Mouse (Mus musculus) liver, embryonic 15.5 days (tissue): ENCODE measurements around the gene Ppfia1. TPM values are rescaled to one million over a fixed set of nuclear protein-coding genes. Genes with fewer than 3 reads are reported as not detected.

Experiments used
- ATAC-seq: fragments of 200-750 bp; cut with Nextera tagmentation; 2 replicates; pipeline ENCODE4 v1.8.0; 2017; ENCODE audit warnings: moderate number of reproducible peaks, mild to moderate bottlenecking, moderate library complexity; ENCODE audit not compliant: insufficient read depth
- H3K27ac ChIP-seq: fragments of 300-500 bp; sonication (generic); replicated peaks from 2 replicates; pipeline ENCODE4 v1.5.1; 2015; ENCODE audit warnings: mild to moderate bottlenecking, inconsistent platforms
- H3K27me3 ChIP-seq: fragments of 300-500 bp; sonication (generic); 2 replicates; pipeline ENCODE4 v1.6.1; 2015; ENCODE audit warnings: mild to moderate bottlenecking, inconsistent platforms
- H3K36me3 ChIP-seq: fragments of 300-500 bp; sonication (generic); replicated peaks from 2 replicates; pipeline ENCODE4 v1.6.1; 2015; ENCODE audit warnings: moderate library complexity, mild to moderate bottlenecking, inconsistent platforms
- H3K4me1 ChIP-seq: fragments of 300-500 bp; sonication (generic); replicated peaks from 2 replicates; pipeline ENCODE4 v1.6.1; 2015; ENCODE audit warnings: inconsistent platforms
- H3K4me2 ChIP-seq: fragments of 300-500 bp; sonication (generic); 2 replicates; pipeline ENCODE4 v1.6.1; 2015; ENCODE audit warnings: moderate library complexity, mild to moderate bottlenecking, inconsistent platforms
- H3K4me3 ChIP-seq: fragments of 300-500 bp; sonication (generic); replicated peaks from 2 replicates; pipeline ENCODE4 v1.5.1; 2015; ENCODE audit warnings: mild to moderate bottlenecking, inconsistent platforms
- H3K9ac ChIP-seq: fragments of 300-500 bp; sonication (generic); 2 replicates; pipeline ENCODE4 v1.6.1; 2015; ENCODE audit warnings: moderate library complexity, mild to moderate bottlenecking, inconsistent platforms
- H3K9me3 ChIP-seq: fragments of 300-500 bp; sonication (generic); replicated peaks from 2 replicates; pipeline ENCODE4 v1.6.1; 2016; ENCODE audit warnings: inconsistent platforms
- WGBS: fragments of 180-500 bp; shearing (Covaris S2); methylation state at CpG from one replicate; pipeline ENCODE4 v1.1.7; 2015; ENCODE audit warnings: mixed read lengths; ENCODE audit not compliant: insufficient replicate concordance; 5-methylcytosine and 5-hydroxymethylcytosine counted together
- polyA plus RNA-seq: library from polyadenylated mRNA; unstranded; fragments of >200 nt; fragmentation: Nextera tagmentation; extraction: Ambion mirVana; gene quantifications from 2 replicates; pipeline ENCODE4 v1.2.1, GENCODE M21; 2015

The Ppfia1 gene
- polyA plus RNA-seq, 1 experiment from 2014 or later = 12.3 TPM

DNA sequence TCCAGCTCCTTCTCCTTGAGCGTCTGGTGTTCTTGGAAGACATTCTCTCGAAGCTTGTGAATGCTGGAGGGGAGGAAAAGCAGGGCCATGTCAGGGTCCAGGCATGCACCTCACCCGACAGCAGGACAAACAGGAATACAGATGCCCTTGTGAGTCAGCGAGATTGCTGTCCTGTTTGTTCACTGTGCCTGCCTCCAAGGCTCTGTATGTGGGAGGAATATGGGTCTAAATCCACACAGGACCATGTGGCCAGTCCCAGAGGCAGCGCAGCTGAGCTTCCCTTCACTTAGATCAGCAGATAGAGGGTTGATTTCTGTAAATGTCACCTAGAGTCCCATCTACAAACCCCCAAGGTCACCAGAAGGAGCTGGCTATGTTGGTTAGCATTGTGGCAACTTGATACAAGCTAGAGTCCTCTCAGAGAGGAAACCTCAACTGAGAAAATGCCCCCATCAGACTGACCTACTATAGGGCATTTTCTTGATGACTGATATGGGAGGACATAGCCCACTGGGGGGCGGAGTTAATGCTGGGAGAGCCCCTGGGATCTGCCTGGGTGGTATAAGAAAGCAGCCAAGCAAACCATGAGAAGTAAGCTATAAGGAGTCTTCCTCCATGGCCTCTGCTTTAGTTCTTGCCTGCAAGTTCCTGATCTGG lies 92.2 kb downstream of the Ppfia1 start:
- peaks cover 82% of the 10 kb centered on the region for H3K36me3 ChIP-seq
- WGBS = 68% methylated on average over 6 of the region's 6 CpGs

DNA sequence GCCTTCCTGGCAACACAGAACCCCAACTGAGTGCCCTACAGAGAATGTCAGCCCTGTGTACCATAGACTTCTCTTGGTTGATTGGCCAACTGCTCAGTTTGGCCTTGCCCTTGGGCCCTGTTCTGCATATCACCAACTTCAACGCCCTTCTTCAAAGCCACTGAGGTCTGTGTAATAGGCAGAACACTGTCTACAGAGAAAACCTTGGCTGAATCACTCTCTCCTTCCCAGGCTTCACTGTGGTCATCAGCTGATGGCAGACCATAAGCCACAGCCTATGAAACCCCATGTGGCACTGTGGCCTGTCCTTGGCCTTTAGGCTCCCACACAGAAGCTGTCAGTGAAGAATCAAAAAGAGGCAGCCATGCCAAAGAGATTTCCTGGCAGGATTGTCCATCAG lies 94.6 kb downstream of the Ppfia1 start:
- H3K9ac ChIP-seq = no peak overlapping the region
- H3K27ac ChIP-seq = no peak overlapping the region
- no peak overlapping the region for H3K4me3 ChIP-seq
- no peak overlapping the region for H3K4me2 ChIP-seq
- H3K27me3 ChIP-seq = no peaks in the 10 kb centered on the region
- no peaks in the 10 kb centered on the region for H3K9me3 ChIP-seq
- no peaks in the 10 kb centered on the region for H3K4me1 ChIP-seq
- peaks cover 96% of the 10 kb centered on the region for H3K36me3 ChIP-seq
- ATAC-seq = no peak
- 67% methylated on average over 1 of the region's 1 CpGs for WGBS

More for the DNA sequence above, 92.2 kb downstream of the Ppfia1 start:
- no peak for ATAC-seq
- Histone ChIP-seq H3K4me2 (no peak overlapping the region), H3K9me3 (no peaks in the 10 kb centered on the region), H3K4me3 (no peak overlapping the region), H3K9ac (no peak overlapping the region), H3K27ac (no peak overlapping the region), H3K27me3 (no peaks in the 10 kb centered on the region), H3K4me1 (no peaks in the 10 kb centered on the region)

DNA sequence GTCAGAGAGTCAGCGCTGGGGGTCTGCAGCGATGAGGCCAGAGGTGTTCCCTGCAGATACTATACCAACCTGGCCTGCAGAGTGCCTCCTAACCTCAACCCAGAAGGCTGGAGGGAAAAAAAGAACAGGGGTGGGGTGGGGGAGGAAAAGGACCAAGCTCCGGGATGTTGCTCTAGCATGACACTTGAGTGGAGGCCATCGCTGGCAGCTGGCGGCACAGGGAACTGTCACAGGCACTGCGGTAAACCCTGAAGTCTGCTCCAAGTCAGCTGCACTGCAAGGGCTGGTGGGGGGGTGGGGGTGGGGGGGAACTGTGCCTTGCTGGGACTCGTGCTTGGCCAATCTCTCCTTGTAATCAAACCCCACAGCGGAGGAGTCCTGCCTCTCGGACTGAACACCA lies 102.9 kb downstream of the Ppfia1 start:
- H3K27me3 ChIP-seq = no peaks in the 10 kb centered on the region
- no peaks in the 10 kb centered on the region for H3K4me1 ChIP-seq
- H3K9me3 ChIP-seq = no peaks in the 10 kb centered on the region
- no peak overlapping the region for H3K4me2 ChIP-seq
- H3K9ac ChIP-seq = no peak overlapping the region
- WGBS = 73% methylated on average over 9 of the region's 9 CpGs
- H3K4me3 ChIP-seq = no peak overlapping the region
- H3K36me3 ChIP-seq = peaks cover 82% of the 10 kb centered on the region
- H3K27ac ChIP-seq = no peak overlapping the region
- ATAC-seq = no peak

DNA sequence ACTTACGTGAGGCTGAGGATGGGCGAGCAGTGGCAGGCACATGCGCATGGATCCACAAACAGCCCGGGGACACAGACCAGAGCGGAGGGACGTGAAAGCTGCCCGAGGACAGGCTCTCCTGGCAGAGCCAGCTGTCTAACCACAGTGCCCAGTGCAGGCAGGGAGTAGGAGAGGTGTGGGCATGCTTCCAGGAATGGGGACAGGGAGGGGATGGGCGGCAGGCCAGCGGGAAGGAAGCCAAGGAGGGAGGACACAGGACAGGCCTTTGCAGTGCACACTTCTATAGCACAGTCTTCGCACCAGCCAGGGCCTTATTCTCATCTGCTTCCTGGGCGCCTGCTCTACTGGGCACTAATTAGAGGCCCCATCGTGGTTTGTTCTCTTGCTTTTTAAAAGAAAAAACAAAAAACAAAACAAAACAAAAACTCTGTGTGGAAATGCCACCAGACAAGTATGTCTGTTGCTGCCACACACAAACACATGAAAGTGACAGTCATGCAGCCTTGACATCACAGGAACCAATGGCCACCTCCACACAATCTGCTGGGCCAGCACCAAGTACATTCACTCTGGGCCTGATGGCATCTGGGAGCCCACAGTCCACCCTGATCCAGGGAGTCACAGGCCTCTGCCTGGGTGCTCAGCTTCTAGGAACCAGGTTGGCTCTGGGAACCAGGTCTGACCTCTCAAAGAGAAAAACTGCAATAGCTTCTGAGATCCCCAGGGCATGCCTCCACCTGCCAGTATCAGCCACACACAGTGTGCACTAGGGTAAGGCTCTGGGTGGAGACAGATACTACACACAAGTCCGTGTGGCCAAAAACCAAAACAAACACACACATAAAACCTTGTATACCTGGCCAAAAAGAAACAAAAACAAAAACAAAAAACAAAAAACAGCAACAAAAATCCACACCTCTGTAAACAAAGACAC lies 103.6 kb downstream of the Ppfia1 start:
- Histone ChIP-seq H3K27me3 (no peaks in the 10 kb centered on the region), H3K36me3 (peaks cover 80% of the 10 kb centered on the region), H3K4me3 (no peak overlapping the region), H3K9me3 (no peaks in the 10 kb centered on the region), H3K27ac (no peak overlapping the region), H3K9ac (no peak overlapping the region), H3K4me2 (no peak overlapping the region), H3K4me1 (no peaks in the 10 kb centered on the region)
- ATAC-seq = no peak
- 79% methylated on average over 13 of the region's 13 CpGs for WGBS

DNA sequence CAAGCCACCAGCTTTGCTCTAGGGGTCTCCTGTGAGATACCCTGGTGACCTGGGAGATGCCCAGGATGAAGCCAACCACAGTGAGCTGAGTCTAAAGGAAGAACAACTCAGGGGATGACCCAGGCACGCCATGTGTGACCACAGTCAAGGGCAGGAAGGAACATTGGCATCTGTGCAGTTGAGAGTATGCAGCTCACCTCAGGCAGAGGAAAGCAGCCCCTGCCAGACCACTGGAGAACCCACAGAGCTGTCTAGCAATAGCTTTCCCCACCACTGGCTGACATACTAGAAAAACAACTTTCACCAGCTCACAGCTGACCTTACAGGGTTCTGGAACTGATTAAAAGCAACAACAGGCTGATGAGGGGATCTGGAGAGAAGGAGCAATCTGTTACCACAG lies 105.3 kb downstream of the Ppfia1 start:
- Histone ChIP-seq H3K9me3 (no peaks in the 10 kb centered on the region), H3K9ac (no peak overlapping the region), H3K27ac (no peak overlapping the region), H3K27me3 (no peaks in the 10 kb centered on the region), H3K4me1 (no peaks in the 10 kb centered on the region), H3K4me2 (no peak overlapping the region), H3K4me3 (no peak overlapping the region), H3K36me3 (peaks cover 73% of the 10 kb centered on the region)
- WGBS = 58% methylated on average over 1 of the region's 1 CpGs
- no peak for ATAC-seq

DNA sequence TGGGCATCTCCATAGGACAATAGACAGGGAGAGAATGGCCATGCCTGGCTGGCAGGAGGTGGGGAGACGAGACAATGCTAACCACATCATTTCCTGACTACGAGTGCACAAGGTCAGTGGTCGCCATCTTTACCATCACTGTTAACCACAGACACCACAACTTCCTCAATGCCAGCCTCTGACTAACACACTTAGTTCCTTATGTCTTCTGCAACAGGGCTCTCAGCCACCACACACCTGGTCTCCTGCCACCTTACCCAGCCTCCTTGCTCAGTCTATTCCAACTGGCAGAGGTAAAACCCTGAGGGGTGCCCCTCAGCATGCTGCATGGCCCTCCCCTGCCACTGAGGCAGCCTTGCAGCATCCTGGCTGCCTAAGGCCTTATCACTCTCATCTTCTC lies 106.4 kb downstream of the Ppfia1 start:
- H3K27me3 ChIP-seq = no peaks in the 10 kb centered on the region
- no peak overlapping the region for H3K4me2 ChIP-seq
- no peak overlapping the region for H3K9ac ChIP-seq
- WGBS = 22% methylated on average over 3 of the region's 3 CpGs
- H3K4me1 ChIP-seq = no peaks in the 10 kb centered on the region
- H3K36me3 ChIP-seq = peaks cover 68% of the 10 kb centered on the region
- no peak for ATAC-seq
- no peaks in the 10 kb centered on the region for H3K9me3 ChIP-seq
- H3K27ac ChIP-seq = no peak overlapping the region
- no peak overlapping the region for H3K4me3 ChIP-seq

DNA sequence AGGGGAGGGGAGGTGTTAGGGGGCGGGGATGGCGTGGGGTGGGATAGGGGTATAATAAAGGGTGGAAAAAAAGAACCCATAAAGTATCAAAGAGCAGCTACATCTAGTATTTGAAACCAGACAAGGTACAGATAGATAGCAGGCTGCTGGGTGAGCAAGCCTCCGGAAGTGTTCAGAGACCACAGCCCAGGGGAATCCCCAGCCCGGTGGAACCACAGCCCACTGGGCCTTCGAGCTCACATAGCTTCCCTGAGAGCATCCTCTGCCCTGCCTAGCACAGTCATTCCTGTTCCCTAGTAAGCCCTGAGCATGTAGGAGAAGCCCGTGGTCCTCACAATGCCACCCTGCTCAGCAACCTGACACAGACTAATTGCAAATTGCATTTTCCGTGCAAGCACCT lies 108.7 kb downstream of the Ppfia1 start:
- Histone ChIP-seq H3K9ac (no peak overlapping the region), H3K36me3 (peaks cover 65% of the 10 kb centered on the region), H3K27ac (no peak overlapping the region), H3K4me2 (no peak overlapping the region), H3K27me3 (no peaks in the 10 kb centered on the region), H3K4me3 (no peak overlapping the region), H3K4me1 (no peaks in the 10 kb centered on the region), H3K9me3 (no peaks in the 10 kb centered on the region)
- WGBS = 60% methylated on average over 7 of the region's 7 CpGs
- ATAC-seq = no peak

DNA sequence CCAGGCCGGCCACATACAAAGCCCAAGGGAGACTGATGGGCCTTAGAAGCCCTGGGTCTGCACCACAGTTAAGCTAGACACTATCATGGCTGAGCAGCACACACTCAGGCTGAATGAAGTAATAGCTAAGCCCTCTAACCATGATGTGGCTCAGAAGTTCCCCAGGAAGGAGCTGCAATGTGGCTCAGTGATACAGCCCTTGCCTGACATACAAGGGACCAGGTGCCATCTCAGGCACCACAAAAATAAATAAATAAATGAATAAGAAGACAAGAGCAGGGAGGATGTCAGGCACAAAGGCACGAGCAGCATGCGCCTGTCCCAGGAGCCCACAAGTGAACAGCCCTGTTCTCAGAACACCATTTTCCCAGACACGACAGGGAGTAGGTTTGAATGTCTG lies 111.6 kb downstream of the Ppfia1 start:
- H3K9ac ChIP-seq = no peak overlapping the region
- H3K4me1 ChIP-seq = no peaks in the 10 kb centered on the region
- WGBS = 72% methylated on average over 4 of the region's 4 CpGs
- peaks cover 75% of the 10 kb centered on the region for H3K36me3 ChIP-seq
- H3K27me3 ChIP-seq = no peaks in the 10 kb centered on the region; the same call in 1 of the 2 replicates
- H3K4me2 ChIP-seq = no peak overlapping the region
- no peak overlapping the region for H3K4me3 ChIP-seq
- ATAC-seq = no peak
- no peaks in the 10 kb centered on the region for H3K9me3 ChIP-seq
- H3K27ac ChIP-seq = no peak overlapping the region

DNA sequence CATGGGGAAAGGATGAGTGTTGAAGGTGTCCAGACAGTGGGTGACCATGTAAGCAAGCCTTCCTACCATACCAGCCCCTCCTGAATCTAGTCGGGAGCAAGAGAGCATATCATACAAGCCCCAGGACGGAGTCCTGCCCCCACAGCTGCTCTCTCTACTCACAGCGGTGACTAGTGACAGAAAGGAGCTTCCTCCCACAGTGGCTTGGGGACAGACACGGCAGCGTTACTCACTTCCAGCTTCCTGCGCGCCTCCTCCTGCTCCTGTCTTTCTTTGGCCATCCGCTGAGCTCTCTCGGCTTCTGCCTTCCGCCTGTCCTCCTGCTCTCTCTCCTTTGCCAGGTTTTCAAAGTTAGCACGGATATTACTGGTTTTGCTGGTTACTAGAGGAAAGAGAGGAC lies 112.1 kb downstream of the Ppfia1 start:
- Histone ChIP-seq H3K9ac (no peak overlapping the region), H3K27ac (no peak overlapping the region), H3K27me3 (no peaks in the 10 kb centered on the region; the same call in 1 of the 2 replicates), H3K4me3 (no peak overlapping the region), H3K4me1 (no peaks in the 10 kb centered on the region), H3K4me2 (no peak overlapping the region), H3K9me3 (no peaks in the 10 kb centered on the region), H3K36me3 (peaks cover 78% of the 10 kb centered on the region)
- no peak for ATAC-seq
- 77% methylated on average over 11 of the region's 11 CpGs for WGBS

DNA sequence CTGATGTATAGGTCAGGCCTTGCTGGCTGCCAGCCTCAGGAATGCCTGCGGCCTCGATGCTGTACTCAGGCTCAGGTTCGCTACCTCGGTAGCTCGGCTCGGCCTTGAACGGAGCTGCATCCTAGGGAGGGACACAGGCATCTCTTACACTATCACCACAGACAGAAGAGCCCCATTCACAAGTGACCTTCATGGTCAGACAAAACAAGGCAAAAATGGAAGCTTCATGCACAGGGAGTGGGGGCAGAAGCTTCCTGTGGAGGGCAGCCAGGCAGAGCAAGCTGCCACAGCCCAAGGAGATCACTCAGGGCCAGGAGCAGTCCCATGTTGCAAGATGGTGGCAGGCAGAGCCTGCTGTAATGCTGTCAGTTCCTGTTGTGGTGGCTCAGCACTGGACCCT lies 114.7 kb downstream of the Ppfia1 start:
- H3K4me1 ChIP-seq = no peaks in the 10 kb centered on the region
- 86% methylated on average over 7 of the region's 7 CpGs for WGBS
- peaks cover 55% of the 10 kb centered on the region for H3K36me3 ChIP-seq

DNA sequence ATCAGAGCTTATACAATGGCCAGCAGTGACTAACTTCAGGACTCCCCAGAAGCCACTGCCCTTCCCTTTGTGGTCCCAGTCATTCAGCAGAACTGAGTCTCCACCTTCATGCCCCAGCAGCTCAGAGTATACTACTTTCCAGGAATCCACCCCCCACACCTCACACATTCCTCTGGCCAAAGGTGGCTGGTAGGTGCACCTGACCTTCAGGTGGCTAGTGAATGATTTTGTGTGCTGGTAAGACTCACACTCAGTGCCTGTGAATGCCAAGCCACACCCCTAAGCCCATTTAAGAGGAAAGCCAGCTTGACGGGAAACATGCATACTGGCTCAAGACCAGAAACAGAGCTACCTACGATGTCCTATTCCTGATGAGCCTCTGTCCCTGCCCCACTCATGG lies 120.6 kb downstream of the Ppfia1 start:
- no peaks in the 10 kb centered on the region for H3K4me1 ChIP-seq
- H3K27ac ChIP-seq = no peak overlapping the region
- peaks cover 13% of the 10 kb centered on the region; the same call in 1 of the 2 replicates for H3K36me3 ChIP-seq
- H3K4me3 ChIP-seq = no peak overlapping the region
- ATAC-seq = no peak
- WGBS = 51% methylated on average over 2 of the region's 2 CpGs
- H3K27me3 ChIP-seq = peaks cover 1% of the 10 kb centered on the region; the same call in 1 of the 2 replicates
- H3K9me3 ChIP-seq = no peaks in the 10 kb centered on the region
- no peak overlapping the region for H3K9ac ChIP-seq
- no peak overlapping the region for H3K4me2 ChIP-seq

More for the DNA sequence above, 114.7 kb downstream of the Ppfia1 start:
- Histone ChIP-seq H3K9ac (no peak overlapping the region), H3K4me3 (no peak overlapping the region), H3K27ac (no peak overlapping the region), H3K9me3 (no peaks in the 10 kb centered on the region), H3K4me2 (no peak overlapping the region), H3K27me3 (no peaks in the 10 kb centered on the region; the same call in 1 of the 2 replicates)
- no peak for ATAC-seq
